Mouse (Mus musculus): ENCODE measurements around the gene Olfr814. TPM values are rescaled to one million over a fixed set of nuclear protein-coding genes. Genes with fewer than 3 reads are reported as not detected.
"Not testable (repeated sequence)": the region's sequence is repeated elsewhere in the genome, so short reads cannot be mapped to it uniquely, and the experiment has no call there.

Olfr814 gene
- not detected in 2 replicates for polyA plus RNA-seq (2015; fragmentation: Nextera tagmentation; extraction: Ambion mirVana)

DNA sequence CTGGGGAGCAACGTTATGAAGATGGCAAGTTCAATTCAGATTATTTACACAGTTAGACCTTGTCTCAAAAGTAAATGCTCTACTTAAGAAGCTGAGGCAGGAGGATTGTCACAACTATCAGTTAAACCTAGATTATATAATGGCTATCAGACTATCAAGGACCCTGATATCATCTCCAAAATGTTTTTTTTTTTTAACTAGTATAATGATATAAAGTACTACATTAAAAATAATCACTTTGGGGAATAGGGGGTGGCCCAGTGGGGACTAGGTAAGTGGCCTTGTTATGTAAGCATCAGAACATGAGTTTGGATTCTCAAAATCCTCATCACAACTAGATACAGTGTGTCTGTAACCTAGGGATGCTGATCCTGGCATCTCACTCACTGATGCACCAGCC, at the start of gene Olfr814:
Gene Olfr814 (minus strand): TSS at position 101 of the 400 bp plus-strand sequence.
- H3K4me1 ChIP-seq (ENCODE audit: control insufficient read depth, insufficient read depth, low read length); H3K4me3 ChIP-seq (replicated peaks; ENCODE audit: low read length); H3K27me3 ChIP-seq (ENCODE audit: control insufficient read depth, insufficient read depth, low read length); H3K36me3 ChIP-seq (ENCODE audit: control insufficient read depth, insufficient read depth, low read length); H3K27ac ChIP-seq (ENCODE audit: low read length); H3K4me2 ChIP-seq (ENCODE audit: low read depth, low read length); H3K9me3 ChIP-seq (replicated peaks; ENCODE audit: control insufficient read depth, low read length); ATAC-seq (ENCODE audit: insufficient read depth, low FRiP score); H3K9ac ChIP-seq (ENCODE audit: low read length): not testable (repeated sequence)
- WGBS = no CpG with 5 or more reads among the region's 1 CpGs

DNA sequence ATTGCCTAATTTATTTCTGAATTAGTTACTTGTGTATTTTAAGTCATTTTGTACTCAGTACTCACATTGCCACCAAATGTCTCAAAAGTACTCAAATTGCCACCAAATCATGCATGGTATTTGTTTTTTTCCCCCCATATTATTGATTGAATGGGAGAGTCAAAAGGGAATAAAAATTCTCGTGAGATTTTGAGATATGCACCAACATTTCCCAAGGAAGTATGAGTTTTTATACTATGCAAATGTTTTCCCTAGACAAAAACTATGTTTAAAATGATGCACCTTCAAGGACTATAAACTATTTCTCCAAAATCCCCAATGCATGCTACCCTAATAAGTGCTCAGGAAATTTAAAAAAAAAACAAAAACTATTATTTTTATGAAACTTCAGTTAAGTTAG, 35.8 kb upstream of the Olfr814 start, which contains the start of gene Olfr816:
Gene Olfr816 (minus strand): TSS at position 101 of the 400 bp plus-strand sequence.
- Histone ChIP-seq H3K4me3 (replicated peaks; ENCODE audit: low read length) (no peak within 1 kb of the TSS), H3K9me3 (replicated peaks; ENCODE audit: control insufficient read depth, low read length) (no peaks in the 10 kb centered on the region), H3K27me3 (ENCODE audit: control insufficient read depth, insufficient read depth, low read length) (no peaks in the 10 kb centered on the region), H3K36me3 (ENCODE audit: control insufficient read depth, insufficient read depth, low read length) (no peaks in the 10 kb centered on the region), H3K4me2 (ENCODE audit: low read depth, low read length) (no peak within 1 kb of the TSS), H3K9ac (ENCODE audit: low read length) (no peak within 1 kb of the TSS), H3K27ac (ENCODE audit: low read length) (no peak within 1 kb of the TSS), H3K4me1 (ENCODE audit: control insufficient read depth, insufficient read depth, low read length) (no peaks in the 10 kb centered on the region)
- 55% methylated on average over 1 of the region's 1 CpGs for WGBS
- no peak for ATAC-seq (ENCODE audit: insufficient read depth, low FRiP score)

DNA sequence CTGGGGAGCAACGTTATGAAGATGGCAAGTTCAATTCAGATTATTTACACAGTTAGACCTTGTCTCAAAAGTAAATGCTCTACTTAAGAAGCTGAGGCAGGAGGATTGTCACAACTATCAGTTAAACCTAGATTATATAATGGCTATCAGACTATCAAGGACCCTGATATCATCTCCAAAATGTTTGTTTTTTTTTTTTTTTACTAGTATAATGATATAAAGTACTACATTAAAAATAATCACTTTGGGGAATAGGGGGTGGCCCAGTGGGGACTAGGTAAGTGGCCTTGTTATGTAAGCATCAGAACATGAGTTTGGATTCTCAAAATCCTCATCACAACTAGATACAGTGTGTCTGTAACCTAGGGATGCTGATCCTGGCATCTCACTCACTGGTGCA, 26.1 kb upstream of the Olfr814 start, which contains the start of gene Olfr815:
Gene Olfr815 (minus strand): TSS at position 101 of the 400 bp plus-strand sequence.
- not testable (repeated sequence) for ATAC-seq (ENCODE audit: insufficient read depth, low FRiP score); H3K27me3 ChIP-seq (ENCODE audit: control insufficient read depth, insufficient read depth, low read length)

DNA sequence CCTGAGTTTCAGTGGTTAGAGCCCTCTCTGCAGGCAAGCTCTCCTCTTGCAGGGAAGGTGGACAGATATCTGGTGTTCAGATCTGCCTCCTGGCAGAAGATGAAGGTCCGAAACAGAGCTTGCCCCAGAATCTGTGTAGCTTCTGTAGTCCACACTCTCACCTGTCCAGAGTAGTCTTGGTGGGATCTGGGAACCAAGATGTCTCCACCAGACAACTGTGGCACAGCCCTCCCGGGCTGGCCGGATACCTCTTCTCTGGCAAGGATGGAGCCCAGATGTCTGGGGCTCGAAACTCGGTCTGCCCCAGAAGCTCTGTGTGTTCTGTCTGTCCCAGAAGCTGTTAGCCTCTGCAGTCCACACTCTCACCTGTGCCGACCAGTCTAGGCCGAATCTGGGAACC, 6.3 kb upstream of the Olfr814 start:
- Histone ChIP-seq H3K9me3 (replicated peaks; ENCODE audit: control insufficient read depth, low read length) (no peaks in the 10 kb centered on the region), H3K27ac (ENCODE audit: low read length) (no peak overlapping the region), H3K36me3 (ENCODE audit: control insufficient read depth, insufficient read depth, low read length) (no peaks in the 10 kb centered on the region), H3K9ac (ENCODE audit: low read length) (no peak overlapping the region), H3K4me3 (replicated peaks; ENCODE audit: low read length) (no peak overlapping the region), H3K4me1 (ENCODE audit: control insufficient read depth, insufficient read depth, low read length) (no peaks in the 10 kb centered on the region), H3K4me2 (ENCODE audit: low read depth, low read length) (no peak overlapping the region), H3K27me3 (ENCODE audit: control insufficient read depth, insufficient read depth, low read length) (no peaks in the 10 kb centered on the region)
- no peak for ATAC-seq (ENCODE audit: insufficient read depth, low FRiP score)
- WGBS = 87% methylated on average over 7 of the region's 7 CpGs

More for the DNA sequence above, 26.1 kb upstream of the Olfr814 start, which contains the start of gene Olfr815:
- H3K36me3 ChIP-seq (ENCODE audit: control insufficient read depth, insufficient read depth, low read length); H3K9ac ChIP-seq (ENCODE audit: low read length); H3K4me2 ChIP-seq (ENCODE audit: low read depth, low read length); H3K9me3 ChIP-seq (replicated peaks; ENCODE audit: control insufficient read depth, low read length); H3K27ac ChIP-seq (ENCODE audit: low read length); H3K4me1 ChIP-seq (ENCODE audit: control insufficient read depth, insufficient read depth, low read length); H3K4me3 ChIP-seq (replicated peaks; ENCODE audit: low read length): not testable (repeated sequence)
- no CpG with 5 or more reads among the region's 1 CpGs for WGBS

DNA sequence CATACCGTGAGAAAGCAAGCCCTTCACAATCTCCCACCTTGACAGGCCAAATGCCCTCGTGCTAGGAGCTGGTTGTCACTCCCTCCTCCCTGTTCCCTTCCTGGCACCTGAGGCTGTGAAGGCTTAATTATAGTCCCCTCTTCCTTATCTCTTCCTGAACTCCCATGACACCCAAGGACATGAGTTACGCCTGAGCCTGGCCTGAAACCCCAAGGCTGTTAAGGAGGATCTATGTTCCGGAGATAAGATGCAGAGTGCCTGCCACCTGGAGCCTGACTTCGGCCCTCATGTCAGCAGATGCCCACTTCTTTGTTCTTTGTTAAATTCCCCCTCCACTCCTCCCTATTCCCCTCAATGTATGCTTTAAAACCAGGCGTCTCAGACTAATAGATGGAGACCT, 5.8 kb upstream of the Olfr814 start:
- ATAC-seq (ENCODE audit: insufficient read depth, low FRiP score); H3K9ac ChIP-seq (ENCODE audit: low read length); H3K27ac ChIP-seq (ENCODE audit: low read length); H3K36me3 ChIP-seq (ENCODE audit: control insufficient read depth, insufficient read depth, low read length); H3K27me3 ChIP-seq (ENCODE audit: control insufficient read depth, insufficient read depth, low read length); H3K4me2 ChIP-seq (ENCODE audit: low read depth, low read length); H3K9me3 ChIP-seq (replicated peaks; ENCODE audit: control insufficient read depth, low read length); H3K4me3 ChIP-seq (replicated peaks; ENCODE audit: low read length); H3K4me1 ChIP-seq (ENCODE audit: control insufficient read depth, insufficient read depth, low read length): not testable (repeated sequence)
- WGBS = 71% methylated on average over 6 of the region's 6 CpGs

DNA sequence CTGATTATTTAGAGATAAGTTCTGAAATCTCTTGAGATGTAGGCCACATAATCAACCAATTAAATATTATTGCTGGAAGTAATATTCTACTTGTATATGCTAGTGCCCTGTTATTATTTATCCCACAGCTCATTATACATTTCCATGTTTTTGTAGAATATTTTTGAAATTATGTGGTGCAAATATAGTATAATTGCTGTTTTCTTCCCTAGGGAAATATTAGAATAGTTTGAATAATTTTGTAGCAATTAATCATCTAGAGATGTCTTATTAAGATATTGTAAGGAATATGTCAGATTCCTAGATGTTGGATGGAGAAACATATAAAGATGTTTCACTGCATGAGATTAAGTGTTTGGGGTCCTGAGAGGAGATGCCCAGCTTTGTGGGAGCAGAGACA, 24.6 kb downstream of the Olfr814 start, which contains the start of gene Olfr813:
Gene Olfr813 (plus strand): TSS at position 301 of the 400 bp plus-strand sequence.
- Histone ChIP-seq H3K9ac (ENCODE audit: low read length) (no peak within 1 kb of the TSS), H3K9me3 (replicated peaks; ENCODE audit: control insufficient read depth, low read length) (no peaks in the 10 kb centered on the region), H3K36me3 (ENCODE audit: control insufficient read depth, insufficient read depth, low read length) (no peaks in the 10 kb centered on the region), H3K4me1 (ENCODE audit: control insufficient read depth, insufficient read depth, low read length) (no peaks in the 10 kb centered on the region), H3K27ac (ENCODE audit: low read length) (no peak within 1 kb of the TSS), H3K27me3 (ENCODE audit: control insufficient read depth, insufficient read depth, low read length) (no peaks in the 10 kb centered on the region), H3K4me2 (ENCODE audit: low read depth, low read length) (no peak within 1 kb of the TSS), H3K4me3 (replicated peaks; ENCODE audit: low read length) (no peak within 1 kb of the TSS)
- no peak for ATAC-seq (ENCODE audit: insufficient read depth, low FRiP score)

DNA sequence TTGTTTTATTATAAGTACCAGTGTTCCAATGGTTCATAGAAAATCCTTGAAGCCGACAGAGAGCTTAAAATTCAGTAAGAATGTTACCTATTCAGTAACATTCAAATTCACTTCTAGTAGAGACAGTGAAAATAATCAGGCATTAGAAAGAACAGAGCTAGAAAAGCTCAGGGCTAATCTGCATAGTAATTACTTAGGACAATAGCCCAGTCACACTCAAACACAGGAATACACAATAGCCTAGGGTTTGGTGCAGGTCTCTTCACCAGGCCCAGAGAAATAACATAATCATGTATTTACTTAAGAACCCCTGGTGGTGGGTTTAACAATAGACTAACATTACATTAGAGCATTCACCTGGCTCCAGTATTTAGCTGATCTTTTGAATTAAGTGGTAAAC, 32.3 kb downstream of the Olfr814 start:
- Histone ChIP-seq H3K9ac (ENCODE audit: low read length) (no peak overlapping the region), H3K27ac (ENCODE audit: low read length) (no peak overlapping the region), H3K4me1 (ENCODE audit: control insufficient read depth, insufficient read depth, low read length) (no peaks in the 10 kb centered on the region), H3K4me2 (ENCODE audit: low read depth, low read length) (no peak overlapping the region), H3K36me3 (ENCODE audit: control insufficient read depth, insufficient read depth, low read length) (no peaks in the 10 kb centered on the region), H3K27me3 (ENCODE audit: control insufficient read depth, insufficient read depth, low read length) (no peaks in the 10 kb centered on the region), H3K4me3 (replicated peaks; ENCODE audit: low read length) (no peak overlapping the region), H3K9me3 (replicated peaks; ENCODE audit: control insufficient read depth, low read length) (no peaks in the 10 kb centered on the region)
- 76% methylated on average over 1 of the region's 1 CpGs for whole genome bisulfite sequencing
- ATAC-seq (ENCODE audit: insufficient read depth, low FRiP score) = no peak

DNA sequence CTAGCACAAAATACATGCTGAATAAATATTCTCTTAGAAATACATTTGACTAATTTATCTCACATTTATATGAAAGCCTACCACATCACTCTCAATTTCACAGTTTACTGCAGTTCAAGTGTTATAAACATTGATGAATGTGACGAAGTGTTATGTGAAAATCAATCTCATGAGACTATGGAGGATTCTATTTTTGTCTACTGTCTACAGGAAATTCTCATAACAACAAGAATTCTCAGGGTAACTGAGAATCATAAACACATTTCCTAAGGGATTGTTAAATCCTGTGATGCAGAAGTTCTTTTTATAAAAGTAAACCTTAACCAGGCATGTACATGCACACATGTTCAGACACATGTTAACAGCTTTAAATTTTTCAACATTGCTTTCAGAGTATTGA, 33.7 kb downstream of the Olfr814 start, which contains the start of gene Olfr812:
Gene Olfr812 (minus strand): TSS at position 101 of the 400 bp plus-strand sequence.
- no peak for ATAC-seq (ENCODE audit: insufficient read depth, low FRiP score)
- Histone ChIP-seq H3K4me3 (replicated peaks; ENCODE audit: low read length) (no peak within 1 kb of the TSS), H3K27me3 (ENCODE audit: control insufficient read depth, insufficient read depth, low read length) (no peaks in the 10 kb centered on the region), H3K9ac (ENCODE audit: low read length) (no peak within 1 kb of the TSS), H3K27ac (ENCODE audit: low read length) (no peak within 1 kb of the TSS), H3K36me3 (ENCODE audit: control insufficient read depth, insufficient read depth, low read length) (no peaks in the 10 kb centered on the region), H3K4me1 (ENCODE audit: control insufficient read depth, insufficient read depth, low read length) (no peaks in the 10 kb centered on the region), H3K4me2 (ENCODE audit: low read depth, low read length) (no peak within 1 kb of the TSS), H3K9me3 (replicated peaks; ENCODE audit: control insufficient read depth, low read length) (no peaks in the 10 kb centered on the region)
- 58% methylated on average over 1 of the region's 1 CpGs for WGBS
